Mouse (Mus musculus) layer of hippocampus, postnatal 10 days (tissue): Measurements from ENCODE around the gene Crybg3. TPM values are rescaled to one million over a fixed set of nuclear protein-coding genes. Genes with fewer than 3 reads are reported as not detected.

Experiments
- DNase-seq, 2 experiments: peaks; one replicate each; pipeline ENCODE4 v3.0.0; 2021; ENCODE audit warnings: low spot score in 2 of 2
- total RNA-seq, 2 experiments: library from RNA; stranded (reverse); gene quantifications; 2 replicates each; pipeline ENCODE4 v1.2.3; 2021

Gene Crybg3
- total RNA-seq, 2 experiments from 2014 or later, result 4.6 to 4.8 TPM

- DNase-seq, result no peak
Measured at GRCm38 (mm10) chr16:59583515-59583914, 17.3 kb downstream of the Crybg3 start.

- no peak for DNase-seq
Measured at GRCm38 (mm10) chr16:59579237-59579636, 21.5 kb downstream of the Crybg3 start.

GRCm38 (mm10) chr16:59573961-59574360, 26.8 kb downstream of the Crybg3 start:
- no peak for DNase-seq

- no peak for DNase-seq
Measured at GRCm38 (mm10) chr16:59572685-59573084, 28.1 kb downstream of the Crybg3 start.

- DNase-seq, result no peak
Measured at GRCm38 (mm10) chr16:59570807-59571206, 30.0 kb downstream of the Crybg3 start.

- no peak for DNase-seq
Measured at GRCm38 (mm10) chr16:59569837-59570236, 30.9 kb downstream of the Crybg3 start.

- DNase-seq, result no peak
Measured at GRCm38 (mm10) chr16:59567721-59568381, 32.9 kb downstream of the Crybg3 start.

- DNase-seq, result no peak
Measured at GRCm38 (mm10) chr16:59566437-59566836, 34.3 kb downstream of the Crybg3 start.

- DNase-seq, result no peak
Measured at GRCm38 (mm10) chr16:59565631-59566030, 35.1 kb downstream of the Crybg3 start.

- DNase-seq, result no peak
Measured at GRCm38 (mm10) chr16:59564025-59564424, 36.8 kb downstream of the Crybg3 start.

- no peak for DNase-seq
Measured at GRCm38 (mm10) chr16:59559300-59560200, 41.2 kb downstream of the Crybg3 start.

- DNase-seq, result no peak
Measured at GRCm38 (mm10) chr16:59558916-59559299, 41.9 kb downstream of the Crybg3 start.

GRCm38 (mm10) chr16:59553490-59554161, 47.2 kb downstream of the Crybg3 start:
- DNase-seq, result no peak

GRCm38 (mm10) chr16:59551507-59551906, 49.3 kb downstream of the Crybg3 start:
- DNase-seq, result no peak

GRCm38 (mm10) chr16:59549631-59550030, 51.1 kb downstream of the Crybg3 start:
- no peak for DNase-seq

GRCm38 (mm10) chr16:59548582-59548947, 52.2 kb downstream of the Crybg3 start:
- DNase-seq, result no peak

- DNase-seq, result peak; percentile 55 to 66
Measured at GRCm38 (mm10) chr16:59547887-59548581, 52.7 kb downstream of the Crybg3 start.

- peak in 1 of 2 experiments; percentile 20 for DNase-seq
Measured at GRCm38 (mm10) chr16:59547466-59547865, 53.3 kb downstream of the Crybg3 start.

GRCm38 (mm10) chr16:59545360-59545759, 55.4 kb downstream of the Crybg3 start:
- DNase-seq, result no peak

- DNase-seq, result no peak
Measured at GRCm38 (mm10) chr16:59541382-59541781, 59.4 kb downstream of the Crybg3 start.

GRCm38 (mm10) chr16:59540944-59541343, 59.8 kb downstream of the Crybg3 start:
- DNase-seq, result no peak
